Mouse (Mus musculus) right cerebral cortex, postnatal 14 days (tissue): ENCODE measurements around the gene Larp4b.
A peak's percentile ranks its signal among the peaks of the same experiment; 100 is the strongest.

ENCODE experiments used
- DNase-seq: peaks from one replicate; pipeline ENCODE4 v3.0.0; 2022

Larp4b gene

DNA sequence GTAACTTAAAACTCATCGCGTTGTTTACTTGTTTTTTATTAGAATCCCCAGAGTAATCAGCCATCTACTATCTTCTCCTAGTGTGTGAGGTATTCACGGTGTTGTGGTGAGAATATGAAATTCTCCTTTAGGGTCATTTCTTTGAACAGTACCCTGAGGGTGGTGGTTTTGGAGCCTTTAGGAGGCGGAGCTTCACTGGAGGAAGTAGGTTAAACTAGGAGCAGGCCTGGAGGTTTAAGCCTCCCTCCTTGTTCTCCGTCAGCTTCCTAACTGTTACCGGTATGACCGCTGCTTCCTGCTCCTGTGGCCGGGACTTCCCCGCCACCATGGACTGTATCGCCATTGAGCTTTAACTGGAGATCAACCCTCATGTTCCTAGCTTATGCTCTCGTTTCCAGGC lies 86.5 kb downstream of the Larp4b start:
- no peak for DNase-seq

DNA sequence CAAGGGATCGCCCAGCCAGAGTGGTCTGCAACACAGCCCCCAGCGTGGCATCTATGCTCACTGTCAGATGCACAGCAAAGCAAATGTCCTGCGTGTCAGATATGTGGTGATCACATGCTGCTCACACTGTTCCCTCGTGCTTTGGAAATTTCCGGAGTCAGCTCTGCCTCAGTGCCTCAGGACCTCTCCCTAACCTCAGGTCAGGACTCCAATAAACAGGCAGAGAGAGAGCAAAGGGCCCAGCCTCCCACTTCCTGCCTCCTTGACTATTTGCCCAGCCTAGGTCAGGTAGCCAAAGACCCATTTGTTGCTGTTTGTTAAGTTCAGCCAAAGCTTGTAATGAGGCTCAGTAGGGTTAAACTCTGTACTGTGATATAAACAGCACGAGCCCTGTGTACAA lies 87.4 kb downstream of the Larp4b start:
- no peak for DNase-seq

DNA sequence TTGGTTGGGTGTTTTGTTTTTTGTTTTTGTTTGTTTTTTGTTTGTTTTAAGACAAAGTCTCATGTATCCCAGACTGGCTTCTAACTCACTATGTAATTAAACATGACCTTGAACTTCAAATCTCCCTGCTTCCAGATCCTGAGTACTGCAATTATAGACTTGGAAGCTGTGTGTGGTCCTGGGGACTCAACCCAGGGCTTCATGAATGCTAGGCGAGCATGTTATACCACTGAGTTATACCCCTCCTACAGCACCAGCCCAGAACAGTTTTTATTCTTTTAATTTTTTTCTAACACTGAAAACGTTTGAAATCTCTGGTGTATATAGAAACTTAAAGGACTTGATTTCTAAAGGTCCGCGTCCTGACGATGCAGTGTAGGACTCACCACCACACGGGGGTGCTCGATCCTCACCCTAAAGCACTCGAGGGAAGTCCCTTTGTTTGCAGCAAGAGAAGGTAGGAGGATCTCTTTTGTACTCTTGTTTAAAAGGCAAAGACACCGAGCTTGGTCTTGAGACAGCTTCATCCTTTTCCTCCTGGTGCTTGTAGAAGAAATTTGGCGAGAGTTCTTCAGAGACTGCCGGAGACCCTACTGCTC lies 88.1 kb downstream of the Larp4b start:
- peak; percentile 84 for DNase-seq

DNA sequence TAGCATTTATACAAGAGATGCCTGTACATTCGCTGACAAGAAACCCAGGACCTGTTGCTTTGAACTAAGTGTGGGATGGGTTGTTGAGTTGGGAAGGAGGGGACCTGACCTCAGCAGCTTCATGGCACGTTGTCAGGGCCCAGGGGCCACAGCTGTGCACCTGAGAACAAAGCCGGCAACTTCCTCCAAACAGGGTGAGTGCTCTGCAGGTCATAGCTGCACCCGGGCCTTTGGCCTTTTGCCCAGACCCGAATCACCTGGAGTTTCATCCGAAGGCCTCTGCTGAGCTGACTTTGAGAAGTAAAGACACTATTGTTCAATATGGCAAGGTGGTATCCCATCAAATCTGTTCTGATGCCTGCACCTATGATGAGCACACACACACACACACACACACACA lies 90.6 kb downstream of the Larp4b start:
- DNase-seq, result no peak

DNA sequence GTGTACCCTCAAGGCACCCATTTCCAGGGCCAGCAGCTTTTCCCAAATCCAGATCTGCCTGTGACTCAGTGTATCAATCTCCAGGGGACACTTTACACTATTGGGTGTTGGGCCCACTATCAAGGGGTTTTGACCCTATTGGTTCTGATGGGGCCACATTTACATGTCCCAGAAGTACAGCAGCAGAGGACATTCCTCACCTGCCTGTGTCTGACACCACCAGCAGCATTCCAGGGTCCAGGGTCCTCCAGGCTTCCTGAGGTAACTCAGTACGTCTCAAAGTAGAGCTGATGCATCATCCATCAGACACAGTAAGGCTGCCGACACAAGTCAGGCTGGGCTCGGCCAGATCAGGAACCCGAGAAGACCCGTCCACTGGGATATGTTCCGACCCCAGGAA lies 91.0 kb downstream of the Larp4b start:
- DNase-seq, result no peak

DNA sequence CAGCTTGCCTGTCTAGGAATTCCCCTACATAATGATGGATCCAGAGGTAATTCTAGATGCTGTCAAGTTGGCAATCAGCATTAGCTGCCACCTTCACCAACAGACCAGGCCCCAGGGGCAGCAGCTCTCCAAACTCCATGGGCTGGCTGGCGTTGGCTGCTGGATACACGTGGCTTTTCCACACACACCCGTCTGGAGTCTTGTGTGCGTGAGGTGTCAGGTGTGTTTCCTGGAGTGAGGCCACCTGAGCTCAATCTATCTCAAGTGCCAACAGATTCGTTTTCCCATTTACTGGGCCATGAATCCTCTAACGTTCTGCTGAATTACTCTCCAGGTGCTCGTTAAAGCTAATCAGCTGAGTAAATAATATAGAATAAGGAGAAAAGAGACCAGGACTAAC lies 93.5 kb downstream of the Larp4b start:
- no peak for DNase-seq

DNA sequence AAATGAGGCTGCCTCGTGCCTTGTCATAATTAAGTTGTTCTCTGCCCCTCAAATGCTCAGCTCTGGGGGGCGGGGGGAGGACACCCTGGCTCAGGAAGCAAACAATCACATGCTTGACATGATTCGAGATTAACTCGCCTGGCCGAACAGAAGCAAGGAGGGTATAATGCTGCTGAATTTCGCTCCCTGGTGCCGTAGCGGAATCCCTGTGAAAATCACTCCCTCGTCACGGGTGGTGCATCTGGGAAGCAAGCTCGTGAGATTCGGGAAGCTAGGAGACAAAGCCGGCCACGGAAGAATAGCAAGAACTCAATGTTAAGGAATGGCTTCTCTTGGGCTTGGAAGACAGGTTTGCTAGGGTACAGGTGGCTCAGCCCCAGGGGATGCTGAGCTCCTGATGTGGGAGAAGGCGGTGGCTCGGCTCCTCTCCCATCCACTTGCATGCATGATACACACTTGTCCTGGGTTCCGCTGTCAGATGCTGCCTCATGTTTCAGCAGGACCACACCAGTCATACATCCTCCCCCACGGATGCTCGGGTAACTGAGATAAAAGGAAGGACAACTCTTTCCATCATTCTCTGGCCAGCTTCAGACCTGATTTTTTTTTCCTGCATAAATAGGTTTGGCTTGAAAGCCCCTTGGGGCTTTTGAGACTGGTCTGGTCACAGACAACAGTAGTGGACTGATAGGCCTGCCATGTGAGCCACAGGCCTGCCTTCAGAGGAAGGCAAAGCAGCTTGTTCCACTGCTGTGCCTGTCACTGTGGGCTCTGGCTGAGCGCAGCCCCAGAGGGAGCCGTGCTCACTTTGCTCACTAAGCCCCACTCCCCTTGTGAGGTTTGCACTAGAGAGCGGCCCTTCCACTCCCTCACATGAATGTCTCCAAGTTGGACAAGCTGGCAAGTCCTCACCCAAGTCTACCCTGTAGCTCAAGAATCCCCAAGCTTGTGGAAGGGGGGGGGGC lies 94.2 kb downstream of the Larp4b start:
- DNase-seq, result no peak

DNA sequence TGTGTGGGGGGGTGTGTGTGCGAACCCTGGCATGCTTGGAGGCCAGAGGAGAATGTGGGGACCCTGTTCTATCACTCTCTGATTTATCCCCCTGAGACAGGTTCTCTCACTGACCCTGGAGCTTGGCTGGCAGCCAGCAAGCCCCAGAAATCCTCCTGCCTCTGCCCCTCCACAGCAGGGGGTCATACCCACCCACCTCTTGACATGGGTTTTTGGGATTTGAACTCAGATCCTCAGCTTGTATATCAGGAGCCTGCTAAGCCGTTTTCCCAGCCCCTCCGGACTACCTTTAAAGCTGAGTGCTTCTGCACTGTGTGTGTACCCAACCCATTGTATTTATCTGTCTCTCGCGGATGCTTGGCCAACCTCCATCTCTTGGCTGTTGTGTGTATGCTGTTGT lies 95.8 kb downstream of the Larp4b start:
- no peak for DNase-seq

DNA sequence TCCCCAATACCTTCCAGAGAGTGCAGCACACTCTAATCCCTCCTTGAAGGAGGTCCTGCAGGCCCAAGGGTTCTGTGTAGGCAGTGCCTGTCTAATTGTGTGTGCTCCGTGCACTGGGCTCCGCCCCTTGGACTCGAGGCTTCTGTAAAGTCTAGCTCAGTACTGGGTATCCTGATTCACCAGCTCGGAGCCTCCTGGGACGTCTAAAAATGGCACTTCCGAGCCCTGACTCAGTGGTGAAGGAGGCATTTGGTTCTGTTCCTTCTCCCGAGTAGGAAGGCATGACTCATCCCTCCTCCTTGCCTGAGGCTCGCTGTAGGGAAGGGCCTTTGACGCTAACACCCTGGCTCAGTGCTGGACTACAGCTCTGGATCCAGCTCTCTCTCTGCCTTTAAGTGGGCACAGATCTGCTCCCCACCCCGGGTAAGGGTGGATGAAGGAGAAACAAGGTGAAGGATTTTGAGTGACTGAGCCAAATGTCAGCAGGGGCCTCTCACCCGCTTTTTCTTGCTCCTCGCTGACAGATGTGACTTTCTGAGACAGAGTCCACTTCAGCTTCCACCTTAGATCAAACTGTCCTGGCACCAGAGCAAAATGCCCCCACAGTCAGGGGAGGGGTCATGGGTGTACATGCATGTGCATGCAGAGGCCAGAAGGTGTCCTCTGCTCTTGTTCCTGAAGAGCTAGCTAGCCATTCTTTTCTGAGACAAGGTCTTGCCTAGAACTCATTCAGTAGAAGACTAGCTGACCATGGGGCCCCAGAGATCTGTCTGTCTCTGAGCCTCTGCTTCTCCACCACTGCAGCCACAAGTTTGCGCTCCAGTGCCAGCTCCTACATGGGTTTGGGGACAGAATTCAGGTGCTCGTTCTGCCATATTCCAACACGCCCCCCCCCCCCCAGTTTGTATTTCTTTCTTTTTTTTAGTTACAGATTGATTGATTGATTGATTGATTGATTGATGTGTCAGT lies 97.8 kb downstream of the Larp4b start:
- DNase-seq, result peak; percentile 46

DNA sequence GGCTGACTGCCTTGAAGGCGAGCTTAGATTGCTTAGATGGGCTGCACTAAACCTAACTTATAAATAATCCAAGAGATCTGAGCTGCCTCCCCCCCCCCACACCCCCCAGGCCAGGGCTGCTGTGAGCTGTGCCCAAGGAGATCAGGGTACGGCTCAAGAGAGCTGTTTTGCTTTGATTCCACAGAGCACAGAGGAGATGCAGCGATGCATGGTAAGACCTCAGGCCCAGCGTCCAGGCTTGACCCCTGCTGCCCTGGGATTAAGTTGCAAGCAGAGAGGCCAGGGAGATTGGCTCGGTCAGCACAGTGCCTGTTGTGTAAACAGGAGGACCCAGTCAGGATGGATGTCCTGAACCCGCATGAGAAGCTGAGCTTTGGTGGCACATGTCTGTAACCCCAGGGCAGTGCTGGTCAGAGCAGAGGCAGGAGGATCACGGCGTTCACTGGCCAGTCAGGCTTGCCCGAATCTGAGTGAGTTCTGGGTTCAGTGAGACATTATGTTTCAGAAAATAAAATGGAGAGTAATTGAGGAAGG lies 99.2 kb downstream of the Larp4b start:
- no peak for DNase-seq

DNA sequence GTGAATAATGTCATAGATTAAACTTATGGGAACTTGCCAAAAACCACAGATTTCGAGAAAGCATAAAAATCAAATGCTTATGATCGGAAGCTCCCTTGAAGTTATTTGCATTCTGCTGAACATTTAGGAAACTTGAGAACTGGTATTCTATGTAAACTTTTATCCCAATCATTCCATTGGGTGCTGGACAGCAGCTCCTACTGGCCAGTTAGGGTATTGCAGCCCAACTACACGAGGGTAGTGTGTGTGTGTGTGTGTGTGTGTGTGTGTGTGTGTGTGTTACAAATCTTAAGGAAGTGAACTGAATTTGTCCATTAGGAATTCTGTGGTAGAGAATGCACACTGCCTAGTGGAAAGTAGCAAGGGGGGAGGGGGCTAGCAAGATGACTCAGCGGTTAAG lies 101.0 kb downstream of the Larp4b start:
- DNase-seq, result no peak

DNA sequence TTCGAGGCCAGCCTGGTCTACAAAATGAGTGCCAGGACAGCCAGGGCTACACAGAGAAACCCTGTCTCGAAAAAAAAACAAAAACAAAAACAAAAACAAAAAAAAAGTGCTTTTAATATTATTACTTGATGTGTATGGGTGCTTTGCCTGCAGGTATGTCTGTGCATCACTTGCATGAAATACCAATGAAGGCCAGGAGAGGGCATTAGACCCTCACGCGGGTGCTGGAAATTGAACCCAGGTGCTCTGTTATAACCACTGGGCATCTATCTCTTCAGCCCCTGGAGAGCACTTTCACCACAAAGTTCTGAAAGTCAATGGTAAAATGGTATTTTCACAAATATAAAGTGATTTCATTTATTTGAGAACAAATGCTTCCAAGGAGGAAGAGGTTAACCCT lies 101.9 kb downstream of the Larp4b start:
- no peak for DNase-seq

DNA sequence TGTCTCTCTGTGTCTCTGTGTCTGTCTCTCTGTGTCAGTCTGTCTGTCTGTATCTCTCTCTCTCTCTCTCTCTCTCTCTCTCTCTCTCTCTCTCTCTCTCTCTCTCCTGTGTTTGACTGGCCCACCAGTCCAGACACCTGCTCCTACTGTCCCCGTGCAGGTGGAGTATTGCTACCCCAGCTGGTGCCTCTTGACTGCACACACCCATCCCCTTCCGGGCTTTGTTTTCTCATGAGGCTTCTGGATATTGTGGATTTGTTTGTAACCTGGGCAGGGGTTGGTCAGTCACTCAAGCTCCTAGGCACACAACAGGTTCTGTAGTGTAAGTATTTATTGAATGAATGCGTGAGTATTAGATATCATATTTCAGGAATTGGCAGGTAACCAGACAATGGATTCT lies 104.4 kb downstream of the Larp4b start:
- no peak for DNase-seq

DNA sequence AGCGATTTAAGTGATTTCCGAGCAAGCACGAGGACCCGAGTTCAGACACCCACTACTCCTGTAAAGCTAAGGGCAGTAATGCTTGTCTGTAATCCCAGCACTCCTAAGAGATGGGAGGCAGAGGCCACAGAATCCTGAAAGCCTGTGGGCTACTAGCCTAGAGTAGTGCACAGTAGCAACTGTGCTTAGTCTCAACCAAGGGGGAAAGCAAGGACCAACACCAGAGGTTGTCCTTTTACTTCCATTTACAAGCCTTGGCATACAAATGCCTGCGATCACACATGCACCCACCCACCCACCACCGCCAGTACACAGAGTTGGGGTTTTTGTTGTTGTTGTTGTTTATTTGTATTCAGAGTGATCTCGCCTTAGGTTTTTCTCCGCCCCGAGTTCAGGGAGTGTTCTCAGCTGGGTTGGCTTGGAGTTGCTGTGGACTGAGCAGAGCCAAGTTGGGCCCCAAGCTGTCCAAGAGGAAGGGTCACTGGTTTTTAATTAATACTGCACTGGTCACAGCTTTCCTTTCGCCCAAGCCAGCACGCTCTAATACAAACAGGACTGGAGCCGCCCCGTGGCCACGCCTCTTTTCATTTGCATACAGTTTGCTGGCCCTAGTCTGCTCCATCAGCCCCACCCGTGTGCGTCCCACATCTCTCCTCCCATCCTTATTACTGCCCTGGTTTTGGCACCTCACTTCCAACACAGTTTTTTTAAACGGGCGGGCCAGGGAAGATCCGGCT lies 105.2 kb downstream of the Larp4b start:
- DNase-seq, result no peak

DNA sequence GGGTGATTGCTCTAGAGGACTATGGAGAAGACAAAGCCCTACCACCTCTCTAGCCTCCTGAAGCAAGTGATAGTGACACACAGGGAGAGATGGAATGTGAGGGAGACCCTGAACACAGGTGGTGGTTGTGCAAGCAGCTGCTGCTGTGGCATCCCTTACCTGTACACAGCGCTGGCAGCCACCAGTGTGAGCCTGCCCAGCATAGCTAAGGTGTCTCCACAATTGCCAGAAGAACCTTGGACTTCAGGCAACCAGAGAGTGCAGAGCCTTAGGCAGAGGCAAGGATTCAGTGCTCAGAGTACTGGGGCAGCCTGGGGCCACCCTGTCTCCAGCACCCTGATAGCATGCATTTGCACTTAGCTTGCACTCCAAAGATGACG lies 105.8 kb downstream of the Larp4b start:
- no peak for DNase-seq

DNA sequence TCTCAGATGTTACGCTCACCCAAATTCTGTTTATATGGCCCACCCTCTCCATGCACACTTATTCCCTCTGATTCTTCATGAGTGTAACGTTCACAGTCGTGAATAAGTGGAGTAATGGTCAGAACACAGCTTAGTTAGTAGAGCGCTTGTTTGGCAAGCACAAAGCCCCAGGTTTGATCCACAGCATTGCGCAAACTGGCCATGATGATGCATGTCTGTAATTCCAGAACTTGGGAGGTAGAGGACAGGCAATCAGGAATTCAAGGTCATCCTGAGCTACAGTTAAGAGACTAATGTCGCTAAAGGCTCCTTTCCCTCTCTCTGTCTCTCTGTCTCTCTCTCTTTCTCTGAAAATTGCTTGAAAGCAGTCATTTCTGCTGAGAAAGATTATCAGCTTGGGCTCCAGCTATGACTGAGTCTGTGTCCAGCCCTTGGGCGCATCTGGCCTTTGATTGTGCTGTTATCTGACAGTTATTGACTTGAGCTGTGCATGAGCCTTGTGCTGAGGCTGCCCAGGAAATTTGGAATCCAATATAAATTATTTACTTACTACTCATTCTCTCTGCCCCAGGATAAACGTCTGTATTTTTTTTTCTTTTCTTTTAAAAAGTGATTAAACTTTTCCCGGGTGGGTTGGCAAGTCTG lies 129.2 kb downstream of the Larp4b start:
- DNase-seq, result no peak
